Mouse (Mus musculus): Measurements from ENCODE around the gene Xpnpep1. TPM values are rescaled to one million over a fixed set of nuclear protein-coding genes. Genes with fewer than 3 reads are reported as not detected.
A peak's percentile ranks its signal among the peaks of the same experiment; 100 is the strongest.

Gene Xpnpep1
- polyA plus RNA-seq, 1 experiment from 2014 or later: 160 TPM

DNA sequence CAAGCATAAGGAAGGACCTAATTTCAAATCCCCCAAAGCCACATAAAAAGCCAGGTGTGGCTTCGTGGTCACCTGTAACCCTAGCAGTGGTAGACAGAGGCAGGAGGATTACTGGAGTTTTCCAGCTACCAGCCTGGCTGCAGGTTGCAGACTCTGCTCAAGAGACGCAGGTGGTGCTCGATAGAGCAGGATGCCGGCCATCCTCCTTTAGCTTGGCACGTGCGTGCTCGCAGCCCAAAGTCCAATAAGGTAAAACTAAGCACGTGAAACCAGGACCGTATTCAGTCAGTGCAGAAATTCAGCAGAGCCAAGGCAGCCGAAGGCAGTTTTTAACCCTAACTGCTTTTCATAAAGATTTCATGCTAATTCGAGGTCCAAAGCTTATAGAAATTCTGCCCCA, 40.0 kb upstream of the Xpnpep1 start:
- Histone ChIP-seq H3K4me1 (ENCODE audit: control insufficient read depth, insufficient read depth, low read length) (peaks cover 45% of the 10 kb centered on the region), H3K27me3 (ENCODE audit: control insufficient read depth, insufficient read depth, low read length) (no peaks in the 10 kb centered on the region), H3K36me3 (ENCODE audit: control insufficient read depth, insufficient read depth, low read length) (no peaks in the 10 kb centered on the region), H3K9ac (ENCODE audit: low read length) (no peak overlapping the region), H3K4me3 (replicated peaks; ENCODE audit: low read length) (no peak overlapping the region), H3K9me3 (replicated peaks; ENCODE audit: control insufficient read depth, low read length) (peaks cover 4% of the 10 kb centered on the region), H3K4me2 (ENCODE audit: low read depth, low read length) (no peak overlapping the region), H3K27ac (ENCODE audit: low read length) (peak overlapping the region; percentile 68)
- WGBS: 79% methylated on average over 11 of the region's 11 CpGs
- no peak for ATAC-seq (ENCODE audit: insufficient read depth, low FRiP score)

DNA sequence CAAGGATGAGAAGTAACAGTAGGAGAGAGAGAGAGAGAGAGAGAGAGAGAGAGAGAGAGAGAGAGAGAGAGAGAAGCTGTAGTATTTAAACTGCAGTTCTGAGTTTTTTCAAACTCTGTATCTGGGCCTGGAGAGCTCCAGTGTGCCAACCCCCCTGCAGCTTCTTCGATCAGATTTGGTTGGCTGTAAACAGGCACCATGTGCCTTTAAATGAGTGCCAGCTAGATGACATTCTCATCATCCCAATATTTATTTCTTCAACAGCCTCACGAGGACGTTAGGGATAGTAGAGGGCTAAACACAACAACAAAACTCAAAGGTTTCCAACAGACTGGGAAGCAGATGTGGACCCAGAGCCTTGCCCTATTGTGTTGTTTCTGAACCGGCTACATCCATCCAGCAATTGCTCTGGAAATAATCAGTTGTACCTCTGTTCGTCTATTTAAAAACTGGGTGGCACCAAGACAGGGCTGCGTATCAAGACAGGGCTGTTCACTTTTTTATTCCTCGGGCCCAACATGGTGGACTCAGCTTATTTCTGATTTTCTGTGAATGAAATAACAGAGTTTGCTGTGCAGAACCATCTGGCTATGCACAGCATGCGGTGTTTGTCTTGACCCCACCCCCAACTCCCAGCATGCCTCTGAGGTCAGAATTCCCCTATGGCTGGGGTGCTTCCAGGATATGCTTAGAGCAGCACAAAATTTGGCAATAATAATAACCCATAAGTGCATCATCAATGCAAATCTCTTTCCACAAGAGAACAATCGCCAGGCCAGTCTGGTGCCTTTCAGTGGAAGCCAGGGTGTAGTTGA, 38.5 kb upstream of the Xpnpep1 start:
- H3K4me2 ChIP-seq (ENCODE audit: low read depth, low read length): no peak overlapping the region
- 57% methylated on average over 9 of the region's 9 CpGs for WGBS
- H3K4me3 ChIP-seq (replicated peaks; ENCODE audit: low read length): no peak overlapping the region
- ATAC-seq (ENCODE audit: insufficient read depth, low FRiP score): no peak
- H3K4me1 ChIP-seq (ENCODE audit: control insufficient read depth, insufficient read depth, low read length): peaks cover 46% of the 10 kb centered on the region
- H3K9me3 ChIP-seq (replicated peaks; ENCODE audit: control insufficient read depth, low read length): no peaks in the 10 kb centered on the region
- no peaks in the 10 kb centered on the region for H3K36me3 ChIP-seq (ENCODE audit: control insufficient read depth, insufficient read depth, low read length)
- H3K27ac ChIP-seq (ENCODE audit: low read length): peak overlapping the region; percentile 71
- H3K9ac ChIP-seq (ENCODE audit: low read length): 0 out of 2 replicates have a peak overlapping the region, but pooled peaks have one; percentile 13
- no peaks in the 10 kb centered on the region for H3K27me3 ChIP-seq (ENCODE audit: control insufficient read depth, insufficient read depth, low read length)

- no peaks in the 10 kb centered on the region for H3K27me3 ChIP-seq (ENCODE audit: control insufficient read depth, insufficient read depth, low read length)
- WGBS: 84% methylated on average over 5 of the region's 5 CpGs
- no peak overlapping the region for H3K4me2 ChIP-seq (ENCODE audit: low read depth, low read length)
- no peak for ATAC-seq (ENCODE audit: insufficient read depth, low FRiP score)
- H3K4me1 ChIP-seq (ENCODE audit: control insufficient read depth, insufficient read depth, low read length): peaks cover 48% of the 10 kb centered on the region
- H3K27ac ChIP-seq (ENCODE audit: low read length): peak overlapping the region; percentile 71; the same call in 1 of the 2 replicates
- H3K9ac ChIP-seq (ENCODE audit: low read length): 0 out of 2 replicates have a peak overlapping the region, but pooled peaks have one; percentile 2
- H3K4me3 ChIP-seq (replicated peaks; ENCODE audit: low read length): no peak overlapping the region
- no peaks in the 10 kb centered on the region for H3K9me3 ChIP-seq (replicated peaks; ENCODE audit: control insufficient read depth, low read length)
- H3K36me3 ChIP-seq (ENCODE audit: control insufficient read depth, insufficient read depth, low read length): no peaks in the 10 kb centered on the region
These were observed 37.3 kb upstream of the Xpnpep1 start for GRCm38 (mm10) chr19:53077278-53077677.

- no peak overlapping the region for H3K4me2 ChIP-seq (ENCODE audit: low read depth, low read length)
- WGBS: 58% methylated on average over 18 of the region's 18 CpGs
- H3K27me3 ChIP-seq (ENCODE audit: control insufficient read depth, insufficient read depth, low read length): no peaks in the 10 kb centered on the region
- H3K4me3 ChIP-seq (replicated peaks; ENCODE audit: low read length): no peak overlapping the region
- H3K4me1 ChIP-seq (ENCODE audit: control insufficient read depth, insufficient read depth, low read length): peaks cover 50% of the 10 kb centered on the region
- no peak overlapping the region for H3K9ac ChIP-seq (ENCODE audit: low read length)
- no peaks in the 10 kb centered on the region for H3K36me3 ChIP-seq (ENCODE audit: control insufficient read depth, insufficient read depth, low read length)
- no peak for ATAC-seq (ENCODE audit: insufficient read depth, low FRiP score)
- no peaks in the 10 kb centered on the region for H3K9me3 ChIP-seq (replicated peaks; ENCODE audit: control insufficient read depth, low read length)
- peak overlapping the region; percentile 58; the same call in 1 of the 2 replicates for H3K27ac ChIP-seq (ENCODE audit: low read length)
These were observed 36.4 kb upstream of the Xpnpep1 start for GRCm38 (mm10) chr19:53076238-53076981.

- Histone ChIP-seq H3K4me1 (ENCODE audit: control insufficient read depth, insufficient read depth, low read length) (peaks cover 50% of the 10 kb centered on the region), H3K4me3 (replicated peaks; ENCODE audit: low read length) (no peak overlapping the region), H3K4me2 (ENCODE audit: low read depth, low read length) (no peak overlapping the region), H3K27me3 (ENCODE audit: control insufficient read depth, insufficient read depth, low read length) (no peaks in the 10 kb centered on the region), H3K9me3 (replicated peaks; ENCODE audit: control insufficient read depth, low read length) (no peaks in the 10 kb centered on the region), H3K9ac (ENCODE audit: low read length) (no peak overlapping the region), H3K27ac (ENCODE audit: low read length) (peak overlapping the region; percentile 58), H3K36me3 (ENCODE audit: control insufficient read depth, insufficient read depth, low read length) (no peaks in the 10 kb centered on the region)
- WGBS: 77% methylated on average over 11 of the region's 11 CpGs
- no peak for ATAC-seq (ENCODE audit: insufficient read depth, low FRiP score)
These were observed 35.9 kb upstream of the Xpnpep1 start for GRCm38 (mm10) chr19:53075896-53076237.

DNA sequence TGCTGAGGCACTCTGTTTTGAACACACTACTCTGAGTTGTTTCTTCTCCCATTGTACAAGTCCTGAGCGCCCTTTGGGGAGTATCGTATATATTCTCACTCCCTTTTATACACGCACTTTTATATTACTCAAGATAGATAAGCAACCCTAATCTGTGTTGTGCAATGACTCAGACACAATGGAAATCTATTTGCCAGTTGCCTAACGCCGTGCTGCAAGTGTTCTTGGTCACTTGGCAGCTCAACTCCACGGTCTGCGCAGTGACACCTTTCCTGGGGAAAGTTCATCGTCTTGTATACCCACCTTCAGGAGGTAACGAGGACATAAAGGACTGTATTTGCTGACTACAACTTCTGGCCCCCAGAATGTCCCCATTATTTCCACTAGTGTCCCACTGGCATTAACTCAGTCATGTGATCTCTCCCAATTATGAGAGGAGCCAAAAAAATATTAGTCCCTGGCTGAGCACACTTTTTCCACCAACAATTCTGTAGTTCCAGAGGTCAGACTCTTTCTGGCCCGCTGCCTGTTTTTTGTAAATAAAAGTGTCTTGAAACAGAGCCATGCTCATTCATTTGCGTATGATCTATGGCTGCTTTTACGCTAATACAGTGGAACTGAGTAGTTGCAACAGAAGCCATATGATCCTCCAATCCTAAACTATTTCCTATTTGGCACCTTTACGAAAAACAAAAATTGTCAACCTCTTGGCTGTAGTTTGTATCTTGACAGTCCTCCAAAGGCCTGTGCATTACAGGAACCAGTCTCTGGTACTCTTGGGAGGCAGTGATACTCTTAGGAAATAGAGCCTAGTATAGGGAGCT, 35.1 kb upstream of the Xpnpep1 start:
- H3K9me3 ChIP-seq (replicated peaks; ENCODE audit: control insufficient read depth, low read length): no peaks in the 10 kb centered on the region
- peak; percentile 31; the same call in 1 of the 2 replicates for ATAC-seq (ENCODE audit: insufficient read depth, low FRiP score)
- H3K27ac ChIP-seq (ENCODE audit: low read length): peak overlapping the region; percentile 58
- no peak overlapping the region for H3K4me3 ChIP-seq (replicated peaks; ENCODE audit: low read length)
- 55% methylated on average over 13 of the region's 13 CpGs for WGBS
- peaks cover 55% of the 10 kb centered on the region for H3K4me1 ChIP-seq (ENCODE audit: control insufficient read depth, insufficient read depth, low read length)
- no peak overlapping the region for H3K9ac ChIP-seq (ENCODE audit: low read length)
- H3K4me2 ChIP-seq (ENCODE audit: low read depth, low read length): no peak overlapping the region
- H3K36me3 ChIP-seq (ENCODE audit: control insufficient read depth, insufficient read depth, low read length): no peaks in the 10 kb centered on the region
- H3K27me3 ChIP-seq (ENCODE audit: control insufficient read depth, insufficient read depth, low read length): no peaks in the 10 kb centered on the region

GRCm38 (mm10) chr19:53073521-53073920, 33.5 kb upstream of the Xpnpep1 start:
- Histone ChIP-seq H3K4me2 (ENCODE audit: low read depth, low read length) (no peak overlapping the region), H3K4me3 (replicated peaks; ENCODE audit: low read length) (no peak overlapping the region), H3K9ac (ENCODE audit: low read length) (no peak overlapping the region), H3K36me3 (ENCODE audit: control insufficient read depth, insufficient read depth, low read length) (no peaks in the 10 kb centered on the region), H3K27ac (ENCODE audit: low read length) (no peak overlapping the region), H3K9me3 (replicated peaks; ENCODE audit: control insufficient read depth, low read length) (no peaks in the 10 kb centered on the region), H3K27me3 (ENCODE audit: control insufficient read depth, insufficient read depth, low read length) (no peaks in the 10 kb centered on the region), H3K4me1 (ENCODE audit: control insufficient read depth, insufficient read depth, low read length) (peaks cover 52% of the 10 kb centered on the region)
- ATAC-seq (ENCODE audit: insufficient read depth, low FRiP score): no peak
- WGBS: 93% methylated on average over 4 of the region's 4 CpGs

GRCm38 (mm10) chr19:53072406-53072805, 32.4 kb upstream of the Xpnpep1 start:
- H3K27ac ChIP-seq (ENCODE audit: low read length): peak overlapping the region; percentile 35; the same call in 1 of the 2 replicates
- ATAC-seq (ENCODE audit: insufficient read depth, low FRiP score): no peak
- peaks cover 46% of the 10 kb centered on the region for H3K4me1 ChIP-seq (ENCODE audit: control insufficient read depth, insufficient read depth, low read length)
- 72% methylated on average over 5 of the region's 5 CpGs for WGBS
- H3K9me3 ChIP-seq (replicated peaks; ENCODE audit: control insufficient read depth, low read length): no peaks in the 10 kb centered on the region
- H3K27me3 ChIP-seq (ENCODE audit: control insufficient read depth, insufficient read depth, low read length): no peaks in the 10 kb centered on the region
- H3K4me2 ChIP-seq (ENCODE audit: low read depth, low read length): no peak overlapping the region
- no peak overlapping the region for H3K4me3 ChIP-seq (replicated peaks; ENCODE audit: low read length)
- no peak overlapping the region for H3K9ac ChIP-seq (ENCODE audit: low read length)
- no peaks in the 10 kb centered on the region for H3K36me3 ChIP-seq (ENCODE audit: control insufficient read depth, insufficient read depth, low read length)
